Mouse (Mus musculus) hindlimb bud, embryonic 11.5 days (tissue): ENCODE data around the gene Glb1l2.

Experiments used
- DNase-seq: peaks from one replicate; pipeline ENCODE4 v3.0.0-alpha.2; 2012; ENCODE audit warnings: low read depth, low spot score; ENCODE audit errors: extremely low spot score

The Glb1l2 gene

GRCm38 (mm10) chr9:26805935-26806666 is at the start of gene Glb1l2:
TSS of gene Glb1l2 (minus strand) at chr9:26806468.
- DNase-seq, result peak; percentile 73

- DNase-seq, result no peak
These were observed 24.8 kb upstream of the Glb1l2 start for GRCm38 (mm10) chr9:26831089-26831488.

- no peak for DNase-seq
These were observed 13.7 kb upstream of the Glb1l2 start for GRCm38 (mm10) chr9:26819942-26820341.

- DNase-seq, result no peak
These were observed 2.5 kb upstream of the Glb1l2 start for GRCm38 (mm10) chr9:26808735-26809134.

GRCm38 (mm10) chr9:26804321-26804720 is 1.9 kb downstream of the Glb1l2 start:
- DNase-seq, result no peak

- DNase-seq, result no peak
These were observed 5.9 kb downstream of the Glb1l2 start for GRCm38 (mm10) chr9:26800357-26800756.

DNA sequence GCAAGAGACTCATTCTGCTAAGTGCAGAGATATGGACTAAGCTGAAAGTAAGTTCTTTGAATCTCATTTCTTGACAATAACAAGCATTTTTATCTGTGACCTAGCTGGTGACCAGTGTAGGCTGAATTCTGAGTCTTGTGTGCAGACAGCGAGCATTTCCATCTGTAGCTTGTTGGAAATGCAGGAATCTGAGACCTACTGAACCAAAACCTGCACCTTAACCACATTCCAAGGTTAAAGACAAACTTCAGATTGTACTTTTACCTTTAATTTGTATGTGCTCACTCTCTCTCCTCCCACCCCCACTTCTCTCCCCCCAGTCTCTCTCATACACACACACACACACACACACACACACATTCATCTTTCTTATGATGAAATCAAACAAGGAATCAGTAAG is 7.5 kb downstream of the Glb1l2 start:
- DNase-seq, result no peak

DNA sequence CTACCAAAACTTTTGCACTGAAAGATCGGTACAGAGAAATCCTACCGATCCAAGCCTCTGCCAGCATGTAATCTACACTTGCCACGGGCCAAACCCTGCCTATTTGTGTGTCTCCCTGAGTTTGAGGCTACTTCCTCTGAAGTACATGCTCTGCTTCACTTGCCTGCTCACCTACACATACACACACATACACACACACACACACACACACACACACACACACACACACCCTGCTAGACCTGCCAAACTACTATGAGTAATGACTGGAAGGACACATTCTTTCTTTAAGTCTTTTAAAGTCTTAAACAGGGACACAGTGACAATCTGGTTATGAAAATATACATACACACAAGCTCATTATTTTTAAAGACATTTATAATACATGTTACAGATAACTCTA is 8.1 kb downstream of the Glb1l2 start:
- no peak for DNase-seq

- DNase-seq, result no peak
These were observed 13.4 kb downstream of the Glb1l2 start for GRCm38 (mm10) chr9:26792829-26793228.

GRCm38 (mm10) chr9:26783414-26783975 is 22.8 kb downstream of the Glb1l2 start:
- no peak for DNase-seq

DNA sequence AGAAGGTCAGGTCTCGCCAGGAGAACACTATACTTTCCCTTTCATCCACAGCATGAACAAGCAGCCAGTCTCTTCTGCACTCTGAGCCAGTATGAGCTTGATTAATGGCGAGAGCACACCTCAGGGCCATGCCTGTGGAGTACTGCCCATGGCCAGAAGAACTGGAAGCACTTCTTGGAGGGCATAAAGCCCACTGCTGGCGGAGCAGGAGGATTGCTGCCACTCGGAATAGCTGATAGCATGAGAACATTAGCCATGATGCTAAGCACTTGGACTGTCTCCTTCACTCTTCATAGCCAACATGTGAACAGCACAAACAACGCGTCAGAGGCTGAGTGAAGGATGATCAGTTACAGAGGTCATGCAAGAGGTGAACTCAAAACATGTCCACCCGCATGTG is 27.8 kb downstream of the Glb1l2 start:
- DNase-seq, result no peak

- DNase-seq, result peak; percentile 42
These were observed 30.0 kb downstream of the Glb1l2 start for GRCm38 (mm10) chr9:26776122-26776902.

GRCm38 (mm10) chr9:26775700-26776099 is 30.6 kb downstream of the Glb1l2 start:
- no peak for DNase-seq

- DNase-seq, result no peak
These were observed 38.1 kb downstream of the Glb1l2 start for GRCm38 (mm10) chr9:26768181-26768580.

DNA sequence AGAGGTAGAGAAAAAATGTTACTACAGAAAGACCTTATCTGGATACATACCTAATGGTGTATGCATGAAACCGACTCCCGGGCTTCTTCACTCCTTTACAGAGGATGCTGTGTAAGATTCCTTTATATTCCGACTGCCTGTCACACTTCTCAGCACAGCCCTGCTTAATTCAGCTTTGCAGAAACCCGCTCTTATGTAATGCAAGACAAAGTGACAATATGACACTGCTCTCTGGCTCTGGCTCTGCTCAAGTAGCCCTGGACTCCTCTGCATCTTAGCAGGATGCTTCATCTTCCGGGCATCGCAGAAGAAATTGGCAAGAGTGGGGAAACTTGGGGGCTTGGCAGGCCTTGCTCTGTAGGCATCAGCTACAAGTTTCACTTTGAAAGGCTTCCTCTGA is 43.8 kb downstream of the Glb1l2 start:
- no peak for DNase-seq

GRCm38 (mm10) chr9:26760576-26760975 is 45.7 kb downstream of the Glb1l2 start:
- no peak for DNase-seq

DNA sequence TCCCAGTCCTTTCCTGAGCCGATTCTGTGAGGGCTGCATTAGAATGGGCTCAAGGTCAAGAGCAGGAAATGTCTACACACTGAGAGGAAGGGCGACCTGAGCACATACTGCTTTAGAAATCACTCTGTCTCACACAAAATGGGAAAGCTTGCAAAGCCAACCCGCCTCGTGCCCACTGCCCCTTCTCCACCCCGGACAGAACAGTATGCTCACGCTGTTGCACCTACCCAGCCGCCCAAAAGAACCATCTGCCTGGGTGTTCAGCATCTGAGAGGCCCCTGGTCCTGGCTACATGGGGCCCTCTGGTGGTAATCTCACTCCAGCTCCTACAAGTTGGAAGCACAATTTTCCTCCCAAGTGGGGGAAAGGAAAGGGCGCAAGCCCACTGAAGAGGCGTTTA is 46.2 kb downstream of the Glb1l2 start:
- no peak for DNase-seq

- DNase-seq, result no peak
These were observed 57.4 kb downstream of the Glb1l2 start for GRCm38 (mm10) chr9:26748893-26749292.

GRCm38 (mm10) chr9:26747121-26747520 is 59.1 kb downstream of the Glb1l2 start:
- DNase-seq, result no peak

GRCm38 (mm10) chr9:26742817-26743216 is 63.5 kb downstream of the Glb1l2 start:
- DNase-seq, result no peak

- DNase-seq, result no peak
These were observed 69.2 kb downstream of the Glb1l2 start for GRCm38 (mm10) chr9:26737116-26737515.

- no peak for DNase-seq
These were observed 72.3 kb downstream of the Glb1l2 start for GRCm38 (mm10) chr9:26733986-26734385.
